Mouse (Mus musculus): ENCODE data around the gene Apln. TPM values are rescaled to one million over a fixed set of nuclear protein-coding genes. Genes with fewer than 3 reads are reported as not detected.

Gene Apln
- polyA plus RNA-seq, 1 experiment from 2014 or later, result 5.7 TPM

GRCm38 (mm10) chrX:48054186-48055015 lies 19.7 kb upstream of the Apln start:
- peaks cover 6% of the 10 kb centered on the region; the same call in 1 of the 2 replicates for H3K4me1 ChIP-seq (replicated peaks; ENCODE audit: control insufficient read depth, insufficient read depth, low read length)
- no peaks in the 10 kb centered on the region for H3K27me3 ChIP-seq (replicated peaks; ENCODE audit: control insufficient read depth, insufficient read depth, low read length)
- H3K9me3 ChIP-seq (ENCODE audit: control insufficient read depth, low read length), result no peaks in the 10 kb centered on the region
- whole genome bisulfite sequencing, result 27% methylated on average over 31 of the region's 31 CpGs
- H3K4me3 ChIP-seq (replicated peaks; ENCODE audit: low read length), result peak overlapping the region; percentile 34
- peak; percentile 95 for ATAC-seq
- H3K9ac ChIP-seq (replicated peaks; ENCODE audit: low read depth, low read length), result peak overlapping the region; percentile 41
- H3K27ac ChIP-seq (ENCODE audit: low read length), result peak overlapping the region; percentile 70
- H3K36me3 ChIP-seq (ENCODE audit: control insufficient read depth, insufficient read depth), result no peaks in the 10 kb centered on the region
- H3K4me2 ChIP-seq (ENCODE audit: low read length), result peak overlapping the region; percentile 57

- H3K4me2 ChIP-seq (ENCODE audit: low read length), result peak overlapping the region; percentile 57; the same call in 1 of the 2 replicates
- 34% methylated on average over 3 of the region's 3 CpGs for WGBS
- no peak overlapping the region for H3K4me3 ChIP-seq (replicated peaks; ENCODE audit: low read length)
- H3K36me3 ChIP-seq (ENCODE audit: control insufficient read depth, insufficient read depth), result no peaks in the 10 kb centered on the region
- no peaks in the 10 kb centered on the region for H3K9me3 ChIP-seq (ENCODE audit: control insufficient read depth, low read length)
- no peak overlapping the region for H3K9ac ChIP-seq (replicated peaks; ENCODE audit: low read depth, low read length)
- peaks cover 6% of the 10 kb centered on the region; the same call in 1 of the 2 replicates for H3K4me1 ChIP-seq (replicated peaks; ENCODE audit: control insufficient read depth, insufficient read depth, low read length)
- no peaks in the 10 kb centered on the region for H3K27me3 ChIP-seq (replicated peaks; ENCODE audit: control insufficient read depth, insufficient read depth, low read length)
- H3K27ac ChIP-seq (ENCODE audit: low read length), result no peak overlapping the region
- peak; percentile 41; the same call in 1 of the 2 replicates for ATAC-seq
These were observed 19.1 kb upstream of the Apln start for GRCm38 (mm10) chrX:48053743-48054142.

- Histone ChIP-seq H3K4me3 (replicated peaks; ENCODE audit: low read length) (no peak overlapping the region), H3K4me1 (replicated peaks; ENCODE audit: control insufficient read depth, insufficient read depth, low read length) (no peaks in the 10 kb centered on the region), H3K9ac (replicated peaks; ENCODE audit: low read depth, low read length) (no peak overlapping the region), H3K4me2 (ENCODE audit: low read length) (no peak overlapping the region), H3K27me3 (replicated peaks; ENCODE audit: control insufficient read depth, insufficient read depth, low read length) (no peaks in the 10 kb centered on the region), H3K27ac (ENCODE audit: low read length) (no peak overlapping the region), H3K9me3 (ENCODE audit: control insufficient read depth, low read length) (no peaks in the 10 kb centered on the region), H3K36me3 (ENCODE audit: control insufficient read depth, insufficient read depth) (no peaks in the 10 kb centered on the region)
- WGBS, result 80% methylated on average over 2 of the region's 2 CpGs
- ATAC-seq, result no peak
These were observed 11.7 kb upstream of the Apln start for GRCm38 (mm10) chrX:48046315-48046714.

- WGBS, result 81% methylated on average over 1 of the region's 1 CpGs
- no peak for ATAC-seq
- H3K4me2 ChIP-seq (ENCODE audit: low read length), result no peak overlapping the region
These were observed 9.6 kb upstream of the Apln start for GRCm38 (mm10) chrX:48044261-48044660.

GRCm38 (mm10) chrX:48042748-48043147 lies 8.1 kb upstream of the Apln start:
- Histone ChIP-seq H3K9me3 (ENCODE audit: control insufficient read depth, low read length) (no peaks in the 10 kb centered on the region), H3K36me3 (ENCODE audit: control insufficient read depth, insufficient read depth) (no peaks in the 10 kb centered on the region), H3K27me3 (replicated peaks; ENCODE audit: control insufficient read depth, insufficient read depth, low read length) (no peaks in the 10 kb centered on the region), H3K4me2 (ENCODE audit: low read length) (no peak overlapping the region), H3K27ac (ENCODE audit: low read length) (no peak overlapping the region), H3K4me1 (replicated peaks; ENCODE audit: control insufficient read depth, insufficient read depth, low read length) (no peaks in the 10 kb centered on the region), H3K9ac (replicated peaks; ENCODE audit: low read depth, low read length) (no peak overlapping the region), H3K4me3 (replicated peaks; ENCODE audit: low read length) (no peak overlapping the region)
- WGBS, result 74% methylated on average over 4 of the region's 4 CpGs
- no peak for ATAC-seq

More at GRCm38 (mm10) chrX:48044261-48044660, 9.6 kb upstream of the Apln start:
- no peak overlapping the region for H3K27ac ChIP-seq (ENCODE audit: low read length)
- H3K27me3 ChIP-seq (replicated peaks; ENCODE audit: control insufficient read depth, insufficient read depth, low read length), result no peaks in the 10 kb centered on the region
- no peak overlapping the region for H3K9ac ChIP-seq (replicated peaks; ENCODE audit: low read depth, low read length)
- no peaks in the 10 kb centered on the region for H3K4me1 ChIP-seq (replicated peaks; ENCODE audit: control insufficient read depth, insufficient read depth, low read length)
- no peaks in the 10 kb centered on the region for H3K36me3 ChIP-seq (ENCODE audit: control insufficient read depth, insufficient read depth)
- H3K9me3 ChIP-seq (ENCODE audit: control insufficient read depth, low read length), result no peaks in the 10 kb centered on the region
- no peak overlapping the region for H3K4me3 ChIP-seq (replicated peaks; ENCODE audit: low read length)

- Histone ChIP-seq H3K4me2 (ENCODE audit: low read length) (no peak overlapping the region), H3K27me3 (replicated peaks; ENCODE audit: control insufficient read depth, insufficient read depth, low read length) (no peaks in the 10 kb centered on the region; the same call in 1 of the 2 replicates), H3K9ac (replicated peaks; ENCODE audit: low read depth, low read length) (no peak overlapping the region), H3K9me3 (ENCODE audit: control insufficient read depth, low read length) (no peaks in the 10 kb centered on the region), H3K4me1 (replicated peaks; ENCODE audit: control insufficient read depth, insufficient read depth, low read length) (no peaks in the 10 kb centered on the region), H3K27ac (ENCODE audit: low read length) (no peak overlapping the region), H3K36me3 (ENCODE audit: control insufficient read depth, insufficient read depth) (no peaks in the 10 kb centered on the region), H3K4me3 (replicated peaks; ENCODE audit: low read length) (no peak overlapping the region)
- 70% methylated on average over 3 of the region's 3 CpGs for WGBS
- ATAC-seq, result no peak
These were observed 5.7 kb upstream of the Apln start for GRCm38 (mm10) chrX:48040379-48040778.

GRCm38 (mm10) chrX:48033766-48034143 lies 898 bp downstream of the Apln start:
- ATAC-seq, result no peak

GRCm38 (mm10) chrX:48033024-48033423 lies 1.6 kb downstream of the Apln start:
- Histone ChIP-seq H3K27me3 (replicated peaks; ENCODE audit: control insufficient read depth, insufficient read depth, low read length) (no peaks in the 10 kb centered on the region; the same call in 1 of the 2 replicates), H3K4me2 (ENCODE audit: low read length) (0 out of 2 replicates have a peak overlapping the region, but pooled peaks have one; percentile 9), H3K9me3 (ENCODE audit: control insufficient read depth, low read length) (no peaks in the 10 kb centered on the region), H3K4me3 (replicated peaks; ENCODE audit: low read length) (no peak overlapping the region), H3K27ac (ENCODE audit: low read length) (no peak overlapping the region), H3K9ac (replicated peaks; ENCODE audit: low read depth, low read length) (no peak overlapping the region), H3K36me3 (ENCODE audit: control insufficient read depth, insufficient read depth) (no peaks in the 10 kb centered on the region), H3K4me1 (replicated peaks; ENCODE audit: control insufficient read depth, insufficient read depth, low read length) (peaks cover 6% of the 10 kb centered on the region; the same call in 1 of the 2 replicates)
- peak; percentile 60 for ATAC-seq
- 46% methylated on average over 3 of the region's 3 CpGs for WGBS

More at GRCm38 (mm10) chrX:48033766-48034143, 898 bp downstream of the Apln start:
- Histone ChIP-seq H3K36me3 (ENCODE audit: control insufficient read depth, insufficient read depth) (no peaks in the 10 kb centered on the region), H3K27me3 (replicated peaks; ENCODE audit: control insufficient read depth, insufficient read depth, low read length) (no peaks in the 10 kb centered on the region; the same call in 1 of the 2 replicates), H3K9me3 (ENCODE audit: control insufficient read depth, low read length) (no peaks in the 10 kb centered on the region), H3K4me2 (ENCODE audit: low read length) (peak overlapping the region; percentile 80), H3K27ac (ENCODE audit: low read length) (no peak overlapping the region), H3K9ac (replicated peaks; ENCODE audit: low read depth, low read length) (no peak overlapping the region; the same call in 1 of the 2 replicates), H3K4me1 (replicated peaks; ENCODE audit: control insufficient read depth, insufficient read depth, low read length) (peaks cover 6% of the 10 kb centered on the region; the same call in 1 of the 2 replicates), H3K4me3 (replicated peaks; ENCODE audit: low read length) (peak overlapping the region; percentile 50)
- 26% methylated on average over 11 of the region's 11 CpGs for WGBS

GRCm38 (mm10) chrX:48031866-48032265 lies 2.8 kb downstream of the Apln start:
- H3K36me3 ChIP-seq (ENCODE audit: control insufficient read depth, insufficient read depth), result no peaks in the 10 kb centered on the region
- 79% methylated on average over 5 of the region's 5 CpGs for WGBS
- ATAC-seq, result no peak
- no peaks in the 10 kb centered on the region for H3K9me3 ChIP-seq (ENCODE audit: control insufficient read depth, low read length)
- H3K4me2 ChIP-seq (ENCODE audit: low read length), result no peak overlapping the region
- H3K9ac ChIP-seq (replicated peaks; ENCODE audit: low read depth, low read length), result no peak overlapping the region
- H3K4me1 ChIP-seq (replicated peaks; ENCODE audit: control insufficient read depth, insufficient read depth, low read length), result peaks cover 6% of the 10 kb centered on the region; the same call in 1 of the 2 replicates
- no peaks in the 10 kb centered on the region; the same call in 1 of the 2 replicates for H3K27me3 ChIP-seq (replicated peaks; ENCODE audit: control insufficient read depth, insufficient read depth, low read length)
- no peak overlapping the region for H3K4me3 ChIP-seq (replicated peaks; ENCODE audit: low read length)
- H3K27ac ChIP-seq (ENCODE audit: low read length), result no peak overlapping the region
